Mouse (Mus musculus) midbrain, postnatal 0 days (tissue): ENCODE results near the gene Scnn1a. TPM values are rescaled to one million over a fixed set of nuclear protein-coding genes. Genes with fewer than 3 reads are reported as not detected.

ENCODE experiments used
- ATAC-seq: fragments of 200-750 bp; cut with Nextera tagmentation; 2 replicates; pipeline ENCODE4 v1.8.0; 2017; ENCODE audit warnings: moderate number of reproducible peaks, mild to moderate bottlenecking, moderate TSS enrichment, moderate library complexity; ENCODE audit not compliant: low FRiP score
- DNase-seq: peaks from one replicate; pipeline ENCODE4 v3.0.0-alpha.2; 2015; ENCODE audit warnings: low spot score
- H3K27ac ChIP-seq: fragments of 300-500 bp; sonication (generic); 2 replicates; pipeline ENCODE4 v1.5.1; 2014; ENCODE audit warnings: low read depth, mild to moderate bottlenecking, low read length, mixed read lengths
- H3K27me3 ChIP-seq: fragments of 300-500 bp; sonication (generic); 2 replicates; pipeline ENCODE4 v1.6.1; 2014; ENCODE audit warnings: low read length, control low read depth, mixed read lengths; ENCODE audit not compliant: insufficient read depth
- H3K36me3 ChIP-seq: fragments of 300-500 bp; sonication (generic); 2 replicates; pipeline ENCODE4 v1.6.1; 2014; ENCODE audit warnings: low read length, control low read depth, mixed read lengths; ENCODE audit not compliant: insufficient read depth
- H3K4me1 ChIP-seq: fragments of 300-500 bp; sonication (generic); 2 replicates; pipeline ENCODE4 v1.6.1; 2014; ENCODE audit warnings: mild to moderate bottlenecking, control low read depth, antibody characterized with exemption, low read length, mixed read lengths; ENCODE audit not compliant: insufficient read depth
- H3K4me2 ChIP-seq: fragments of 300-500 bp; sonication (generic); 2 replicates; pipeline ENCODE4 v1.6.1; 2014; ENCODE audit warnings: low read depth, mild to moderate bottlenecking, low read length, mixed read lengths; ENCODE audit not compliant: poor library complexity, severe bottlenecking
- H3K4me3 ChIP-seq: fragments of 300-500 bp; sonication (generic); 2 replicates; pipeline ENCODE4 v1.5.1; 2014; ENCODE audit warnings: low read depth, mild to moderate bottlenecking, low read length, moderate library complexity
- H3K9ac ChIP-seq: fragments of 300-500 bp; sonication (generic); replicated peaks from 2 replicates; pipeline ENCODE4 v1.6.1; 2014; ENCODE audit warnings: mild to moderate bottlenecking, low read length, moderate library complexity, mixed read lengths; ENCODE audit not compliant: poor library complexity, severe bottlenecking
- H3K9me3 ChIP-seq: fragments of 300-500 bp; sonication (generic); 2 replicates; pipeline ENCODE4 v1.6.1; 2016; ENCODE audit warnings: low read length, control low read depth
- CTCF ChIP-seq: IDR thresholded peaks from 2 replicates; pipeline ENCODE4 v1.5.1; 2016; ENCODE audit warnings: antibody characterized with exemption, mild to moderate bottlenecking
- WGBS: fragments of 180-500 bp; shearing (Covaris S2); extraction: QIAGEN DNeasy Blood & Tissue Kit; methylation state at CpG from one replicate; pipeline ENCODE4 v1.1.7; 2014; 5-methylcytosine and 5-hydroxymethylcytosine counted together
- polyA plus RNA-seq: library from polyadenylated mRNA; unstranded; fragments of >200 nt; fragmentation: Nextera tagmentation; extraction: Ambion mirVana; gene quantifications from 2 replicates; pipeline ENCODE4 v1.2.1, GENCODE M21; 2015
- total RNA-seq: library from RNA; depleted of rRNA; stranded (reverse); fragments of >200 nt; gene quantifications from 2 replicates; pipeline ENCODE4 v1.2.3, GENCODE M21; 2014

Gene Scnn1a
- total and polyA plus RNA-seq, 2 experiments from 2014 or later = 1.5 to 1.8 TPM

DNA sequence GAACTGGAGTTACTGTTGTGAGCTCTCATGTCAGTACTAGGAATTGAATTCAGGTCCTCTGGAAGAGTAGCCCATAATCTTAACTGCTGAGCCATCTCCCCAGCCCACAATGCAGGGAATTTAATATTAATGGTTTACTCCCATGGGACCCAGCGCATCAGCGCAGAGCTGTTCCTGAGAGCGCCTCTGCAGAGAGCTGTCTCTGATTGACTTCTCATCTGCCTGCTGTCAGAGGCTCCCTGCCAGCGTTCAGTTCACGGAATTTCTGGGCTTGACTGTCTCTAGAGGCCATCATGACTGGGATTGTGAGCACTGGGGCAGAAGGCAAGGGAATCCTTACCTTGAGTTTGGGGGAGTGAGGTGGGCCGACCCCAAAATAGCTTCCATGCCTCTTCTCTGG is 56.6 kb downstream of the Scnn1a start:
- no peak overlapping the region for H3K27ac ChIP-seq
- 35% methylated on average over 6 of the region's 6 CpGs for WGBS
- no peak for TF ChIP-seq CTCF

DNA sequence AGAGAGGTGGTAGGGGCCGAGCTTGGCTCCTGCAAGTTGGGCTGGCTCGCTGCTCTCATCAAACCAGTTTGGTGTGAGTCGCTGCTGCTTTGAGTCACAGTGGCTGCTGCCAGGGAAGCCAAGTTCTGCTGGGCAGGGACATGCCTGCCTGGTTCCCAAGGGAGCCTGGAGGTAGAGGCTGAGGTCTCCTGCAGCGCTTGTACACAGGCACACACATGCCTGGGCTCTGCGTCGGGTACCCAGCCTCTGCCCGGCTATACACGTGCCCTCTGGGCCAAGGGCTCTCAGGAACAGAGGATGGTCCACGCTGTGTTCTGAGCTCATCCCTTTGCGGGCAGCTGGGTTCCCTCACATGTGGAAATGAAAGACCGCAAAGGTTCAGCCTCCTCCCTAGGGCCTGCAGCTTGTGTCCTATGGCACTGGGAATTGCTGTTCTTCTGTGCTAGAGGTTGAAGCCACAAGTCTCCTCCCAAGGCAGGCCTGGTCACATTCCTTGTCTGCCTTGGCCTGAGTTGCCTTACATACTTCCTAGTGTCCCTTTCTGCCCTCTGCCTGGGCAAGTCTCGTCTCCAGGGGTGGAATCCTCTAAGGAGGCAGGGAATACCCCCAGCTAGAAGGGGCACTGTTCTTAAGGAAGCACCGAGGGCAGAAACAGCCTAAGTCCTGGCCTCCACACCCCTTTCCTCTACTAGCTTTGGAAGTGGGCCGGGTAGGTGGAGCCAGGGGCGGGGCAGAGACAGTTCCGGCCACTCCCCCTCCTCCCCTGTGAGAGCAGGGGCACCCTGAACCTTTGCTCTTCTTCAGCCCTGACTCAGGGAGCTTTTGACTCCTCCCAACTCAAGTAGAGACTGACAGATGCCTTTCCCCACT is 57.4 kb downstream of the Scnn1a start:
- WGBS = 40% methylated on average over 15 of the region's 16 CpGs
- no peak overlapping the region for H3K9ac ChIP-seq
- H3K27ac ChIP-seq = no peak overlapping the region
- no peak for DNase-seq
- H3K9me3 ChIP-seq = no peaks in the 10 kb centered on the region
- no peaks in the 10 kb centered on the region for H3K36me3 ChIP-seq
- no peak for TF ChIP-seq CTCF
- H3K4me2 ChIP-seq = no peak overlapping the region
- H3K4me3 ChIP-seq = no peak overlapping the region
- ATAC-seq = no peak
- H3K4me1 ChIP-seq = peaks cover 8% of the 10 kb centered on the region; the same call in 1 of the 2 replicates
- H3K27me3 ChIP-seq = peaks cover 49% of the 10 kb centered on the region

More for the DNA sequence above, 56.6 kb downstream of the Scnn1a start:
- DNase-seq (no peak), ATAC-seq (no peak)
- Histone ChIP-seq H3K9me3 (no peaks in the 10 kb centered on the region), H3K36me3 (no peaks in the 10 kb centered on the region), H3K4me3 (no peak overlapping the region), H3K27me3 (peaks cover 45% of the 10 kb centered on the region), H3K9ac (no peak overlapping the region), H3K4me1 (peaks cover 8% of the 10 kb centered on the region; the same call in 1 of the 2 replicates), H3K4me2 (no peak overlapping the region)

DNA sequence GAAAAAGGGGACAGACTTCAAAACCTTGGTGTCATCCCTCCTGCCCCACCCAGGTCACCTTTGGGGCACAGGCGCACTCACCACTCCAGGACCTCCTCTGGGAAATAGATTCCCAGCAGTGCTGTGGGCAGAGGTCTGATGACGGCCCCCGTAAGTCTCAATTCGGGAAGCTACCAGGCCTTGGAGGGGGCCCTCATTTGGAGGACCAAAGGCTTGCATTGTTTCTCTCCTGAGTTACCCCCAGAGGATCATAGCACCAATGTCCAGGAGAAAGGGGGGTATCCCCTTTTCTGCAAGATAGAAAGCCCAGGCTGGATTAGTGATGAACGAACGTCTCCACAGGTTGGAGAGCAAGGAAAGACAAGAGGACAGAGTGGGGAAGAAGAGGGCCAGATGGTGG is 58.2 kb downstream of the Scnn1a start:
- WGBS = 33% methylated on average over 6 of the region's 6 CpGs
- no peak overlapping the region for H3K27ac ChIP-seq
- TF ChIP-seq CTCF = no peak
- H3K36me3 ChIP-seq = no peaks in the 10 kb centered on the region
- H3K27me3 ChIP-seq = peaks cover 49% of the 10 kb centered on the region
- H3K9me3 ChIP-seq = no peaks in the 10 kb centered on the region
- H3K9ac ChIP-seq = no peak overlapping the region
- no peak for DNase-seq
- peaks cover 8% of the 10 kb centered on the region; the same call in 1 of the 2 replicates for H3K4me1 ChIP-seq
- H3K4me3 ChIP-seq = no peak overlapping the region
- H3K4me2 ChIP-seq = no peak overlapping the region
- no peak for ATAC-seq

DNA sequence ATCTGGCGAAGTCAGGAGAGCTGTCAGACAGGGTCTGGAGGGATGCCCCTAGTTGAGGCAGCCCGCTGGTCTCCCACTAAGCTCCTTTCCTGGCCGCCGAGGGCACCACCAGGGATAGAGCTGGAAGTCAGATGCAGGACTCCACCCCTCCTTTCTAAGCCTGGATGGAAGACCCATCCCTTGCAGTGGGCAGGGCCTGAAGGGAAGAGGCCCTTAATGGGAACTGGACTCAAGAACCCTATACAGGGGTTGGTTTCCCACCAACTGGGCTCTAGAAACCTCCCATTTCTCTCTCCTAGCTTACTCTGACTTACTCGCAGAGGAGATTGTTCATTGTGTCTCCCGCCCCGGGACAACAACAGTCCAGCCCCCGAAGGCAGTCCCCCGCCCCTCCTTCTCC is 59.3 kb downstream of the Scnn1a start:
- Histone ChIP-seq H3K4me3 (peak overlapping the region; percentile 37; the same call in 1 of the 2 replicates), H3K4me2 (peak overlapping the region; percentile 69), H3K27me3 (peaks cover 49% of the 10 kb centered on the region), H3K9ac (peak overlapping the region; percentile 46; the same call in 1 of the 2 replicates), H3K9me3 (no peaks in the 10 kb centered on the region), H3K36me3 (no peaks in the 10 kb centered on the region), H3K4me1 (peaks cover 8% of the 10 kb centered on the region; the same call in 1 of the 2 replicates), H3K27ac (no peak overlapping the region)
- TF ChIP-seq CTCF = no peak
- ATAC-seq (no peak), DNase-seq (no peak)
- WGBS = 5% methylated on average over 9 of the region's 9 CpGs

DNA sequence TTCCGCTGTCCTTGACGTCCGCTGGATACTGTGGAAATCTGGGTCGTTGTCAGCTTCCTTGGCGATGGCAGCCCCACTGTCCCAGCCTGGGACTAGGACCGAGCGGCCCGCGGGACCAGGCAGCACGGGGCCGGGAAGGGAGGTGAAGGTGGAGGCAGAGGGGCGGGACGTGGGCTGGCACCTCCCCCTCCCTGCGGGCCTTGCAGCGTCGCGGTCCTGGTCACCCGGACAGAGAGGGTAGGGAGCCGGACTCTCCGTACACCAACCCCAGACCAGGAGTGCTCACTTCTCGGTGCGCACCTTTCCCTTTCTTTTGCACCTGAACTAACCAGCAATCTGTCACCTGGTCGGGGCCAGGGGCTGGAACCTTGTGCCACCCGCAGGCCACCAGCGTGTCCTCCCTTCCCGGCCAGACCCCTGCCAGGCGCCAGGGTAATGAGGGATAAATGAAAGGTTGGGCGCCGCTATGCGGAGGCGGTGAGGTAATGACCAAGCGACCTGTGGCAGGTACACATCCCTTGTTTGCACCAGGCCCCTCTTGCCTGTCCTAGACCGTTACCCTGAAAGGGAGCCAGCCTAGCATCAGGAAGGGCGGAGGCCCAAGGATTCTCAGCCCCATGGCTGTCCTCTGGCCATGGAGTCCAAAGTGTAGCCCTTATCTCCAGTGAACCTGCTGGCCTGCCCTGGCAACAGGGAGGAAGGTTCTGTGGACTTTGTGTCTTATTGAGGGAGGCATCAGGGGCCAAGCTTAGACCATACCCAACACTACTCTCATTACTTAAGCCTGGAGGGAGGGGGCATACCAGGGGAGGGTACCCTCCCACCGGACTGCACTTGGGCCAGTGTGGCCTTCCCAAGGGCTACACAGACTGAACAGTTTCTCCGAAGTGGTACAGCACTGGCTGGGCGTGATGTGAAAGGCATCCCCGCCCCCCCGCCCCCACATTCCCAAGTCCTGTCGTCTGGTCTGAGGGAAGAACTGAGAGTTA is 60.2 kb downstream of the Scnn1a start, which contains the start of gene Plekhg6:
Gene Plekhg6 (minus strand): TSS at position 422 of the 989 bp plus-strand sequence.
- H3K27ac ChIP-seq = no peak within 1 kb of the TSS
- peak within 1 kb of the TSS; percentile 46; the same call in 1 of the 2 replicates for H3K9ac ChIP-seq
- peak; percentile 40 for ATAC-seq
- H3K4me3 ChIP-seq = peak within 1 kb of the TSS; percentile 37
- peaks cover 49% of the 10 kb centered on the region for H3K27me3 ChIP-seq
- 14% methylated on average over 32 of the region's 40 CpGs for WGBS
- H3K36me3 ChIP-seq = no peaks in the 10 kb centered on the region
- no peak for DNase-seq
- TF ChIP-seq CTCF = 0 out of 2 replicates have a peak, but pooled peaks have one; percentile 4
- H3K4me2 ChIP-seq = peak within 1 kb of the TSS; percentile 69
- peaks cover 8% of the 10 kb centered on the region; the same call in 1 of the 2 replicates for H3K4me1 ChIP-seq
- no peaks in the 10 kb centered on the region for H3K9me3 ChIP-seq
